Mouse (Mus musculus) CH12.LX (cell line): ENCODE data around the gene Nkd1.

Experiments used
- CTCF ChIP-seq, 2 experiments: IDR thresholded peaks in 1 of 2; conservative IDR thresholded peaks in 1 of 2; 2 replicates each; pipeline ENCODE4 v1.5.1; 2011 to 2012; ENCODE audit warnings: low read depth in 2 of 2, low read length in 2 of 2, improper control_type of control experiment in 1 of 2, inconsistent platforms in 1 of 2, mild to moderate bottlenecking in 1 of 2, moderate library complexity in 1 of 2
- ELF1 ChIP-seq: IDR thresholded peaks from 2 replicates; pipeline ENCODE4 v1.6.1; 2014; ENCODE audit warnings: low read depth, mild to moderate bottlenecking, inconsistent platforms, low read length, improper control_type of control experiment
- EP300 ChIP-seq: IDR thresholded peaks from 2 replicates; pipeline ENCODE4 v1.6.1; 2011; ENCODE audit warnings: low read length, improper control_type of control experiment
- KAT2A ChIP-seq: IDR thresholded peaks from 2 replicates; pipeline ENCODE4 v1.6.1; 2012; ENCODE audit warnings: low read length, improper control_type of control experiment, inconsistent platforms; ENCODE audit not compliant: insufficient replicate concordance
- MAX ChIP-seq: IDR thresholded peaks from 2 replicates; pipeline ENCODE4 v1.6.1; 2011; ENCODE audit warnings: low read length, improper control_type of control experiment
- MEF2A ChIP-seq: IDR thresholded peaks from 2 replicates; pipeline ENCODE4 v1.6.1; 2014; ENCODE audit warnings: low read depth, mild to moderate bottlenecking, inconsistent platforms, low read length, improper control_type of control experiment, borderline replicate concordance
- NELFE ChIP-seq: IDR thresholded peaks from 2 replicates; pipeline ENCODE4 v1.6.1; 2011; ENCODE audit warnings: low read depth, low read length, improper control_type of control experiment
- SIN3A ChIP-seq: IDR thresholded peaks from 2 replicates; pipeline ENCODE4 v1.6.1; 2012; ENCODE audit warnings: low read length, improper control_type of control experiment, inconsistent platforms
- TCF12 ChIP-seq: IDR thresholded peaks from 2 replicates; pipeline ENCODE4 v1.6.1; 2014; ENCODE audit warnings: low read depth, mild to moderate bottlenecking, inconsistent platforms, low read length, improper control_type of control experiment
- USF1 ChIP-seq: IDR thresholded peaks from 2 replicates; pipeline ENCODE4 v1.6.1; 2014; ENCODE audit warnings: low read depth, mild to moderate bottlenecking, inconsistent platforms, low read length, improper control_type of control experiment

DNA sequence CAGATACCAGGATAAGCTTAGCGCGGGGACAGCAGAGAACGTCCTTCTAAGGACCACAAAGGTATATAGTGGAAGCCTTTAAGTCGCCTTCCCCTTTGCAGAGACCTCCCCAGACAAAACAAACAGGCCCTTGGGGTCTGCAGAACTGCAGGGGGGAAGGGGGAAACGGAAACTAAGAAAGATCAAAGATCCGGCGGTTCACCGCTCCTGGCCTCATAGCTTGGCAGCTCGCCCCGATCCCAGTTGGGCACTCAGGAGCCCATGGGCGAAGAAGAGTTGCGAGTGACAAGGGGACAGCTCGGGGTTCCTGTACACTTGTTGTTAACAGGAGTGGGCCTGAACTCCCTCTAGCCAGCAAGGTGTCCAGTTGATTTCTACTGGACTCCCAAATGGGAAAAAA is 773 bp upstream of the Nkd1 start:
- TF ChIP-seq EP300 (no peak), USF1 (no peak), CTCF (conservative IDR thresholded peaks at IDR 0.05 in 1 of 2, IDR thresholded peaks at IDR 0.05 in 1 of 2; ENCODE audit: low read depth in 2 of 2, low read length in 2 of 2) (no peak), NELFE (no peak), KAT2A (no peak), TCF12 (no peak), MAX (no peak), MEF2A (no peak), SIN3A (no peak), ELF1 (no peak)
